Mouse (Mus musculus) liver, postnatal 0 days (tissue): Measurements from ENCODE around the gene Gm49711. TPM values are rescaled to one million over a fixed set of nuclear protein-coding genes. Genes with fewer than 3 reads are reported as not detected.

Experiments used
- ATAC-seq: fragments of 200-750 bp; cut with Nextera tagmentation; 2 replicates; pipeline ENCODE4 v1.8.0; 2017; ENCODE audit warnings: mild to moderate bottlenecking, moderate library complexity
- DNase-seq: peaks from one replicate; pipeline ENCODE4 v3.0.0-alpha.2; 2016
- H3K27ac ChIP-seq: fragments of 300-500 bp; sonication (generic); 2 replicates; pipeline ENCODE4 v1.5.1; 2014; ENCODE audit warnings: antibody characterized with exemption, moderate library complexity, mild to moderate bottlenecking, low read depth
- H3K27me3 ChIP-seq: fragments of 300-500 bp; sonication (generic); 2 replicates; pipeline ENCODE4 v1.6.1; 2014; ENCODE audit warnings: low read length, control low read depth, mixed read lengths; ENCODE audit not compliant: insufficient read depth
- H3K36me3 ChIP-seq: fragments of 300-500 bp; sonication (generic); replicated peaks from 2 replicates; pipeline ENCODE4 v1.6.1; 2014; ENCODE audit warnings: mild to moderate bottlenecking, control low read depth, low read length, moderate library complexity, mixed read lengths; ENCODE audit not compliant: insufficient read depth
- H3K4me1 ChIP-seq: fragments of 300-500 bp; sonication (generic); 2 replicates; pipeline ENCODE4 v1.6.1; 2014; ENCODE audit warnings: antibody characterized with exemption, mild to moderate bottlenecking, control low read depth; ENCODE audit not compliant: insufficient read depth
- H3K4me2 ChIP-seq: fragments of 300-500 bp; sonication (generic); 2 replicates; pipeline ENCODE4 v1.6.1; 2014; ENCODE audit warnings: low read depth, mild to moderate bottlenecking, low read length, moderate library complexity, mixed read lengths
- H3K4me3 ChIP-seq: fragments of 300-500 bp; sonication (generic); 2 replicates; pipeline ENCODE4 v1.5.1; 2014; ENCODE audit warnings: low read depth, low read length
- H3K9ac ChIP-seq: fragments of 300-500 bp; sonication (generic); replicated peaks from 2 replicates; pipeline ENCODE4 v1.6.1; 2014; ENCODE audit warnings: mild to moderate bottlenecking, moderate library complexity
- H3K9me3 ChIP-seq: fragments of 300-500 bp; sonication (generic); 2 replicates; pipeline ENCODE4 v1.6.1; 2016; ENCODE audit warnings: mild to moderate bottlenecking, control low read depth, low read length, mixed read lengths
- CTCF ChIP-seq: sonication (generic); IDR thresholded peaks from 2 replicates; pipeline ENCODE4 v1.5.1; 2016; ENCODE audit warnings: antibody characterized with exemption, low read depth
- EP300 ChIP-seq: IDR thresholded peaks from 2 replicates; pipeline ENCODE4 v1.6.1; 2016; ENCODE audit warnings: antibody characterized with exemption, low read depth, mild to moderate bottlenecking
- WGBS: fragments of 180-500 bp; shearing (Covaris S2); extraction: QIAGEN DNeasy Blood & Tissue Kit; methylation state at CpG from one replicate; pipeline ENCODE4 v1.1.7; 2014; ENCODE audit not compliant: insufficient replicate concordance; 5-methylcytosine and 5-hydroxymethylcytosine counted together
- polyA plus RNA-seq: library from polyadenylated mRNA; unstranded; fragments of >200 nt; fragmentation: Nextera tagmentation; extraction: Ambion mirVana; gene quantifications from 2 replicates; pipeline ENCODE4 v1.2.1, GENCODE M21; 2015

The Gm49711 gene
- polyA plus RNA-seq, 1 experiment from 2014 or later: not detected

GRCm38 (mm10) chr16:92083771-92084453, 25.8 kb downstream of the Gm49711 start:
- DNase-seq: no peak
- Histone ChIP-seq H3K27me3 (no peaks in the 10 kb centered on the region), H3K4me2 (no peak overlapping the region), H3K4me3 (no peak overlapping the region), H3K9me3 (no peaks in the 10 kb centered on the region), H3K36me3 (no peaks in the 10 kb centered on the region), H3K9ac (no peak overlapping the region), H3K4me1 (peaks cover 6% of the 10 kb centered on the region), H3K27ac (no peak overlapping the region)
- no peak for TF ChIP-seq CTCF
- TF ChIP-seq EP300: no peak
- ATAC-seq: no peak
- WGBS: 81% methylated on average over 10 of the region's 10 CpGs

DNA sequence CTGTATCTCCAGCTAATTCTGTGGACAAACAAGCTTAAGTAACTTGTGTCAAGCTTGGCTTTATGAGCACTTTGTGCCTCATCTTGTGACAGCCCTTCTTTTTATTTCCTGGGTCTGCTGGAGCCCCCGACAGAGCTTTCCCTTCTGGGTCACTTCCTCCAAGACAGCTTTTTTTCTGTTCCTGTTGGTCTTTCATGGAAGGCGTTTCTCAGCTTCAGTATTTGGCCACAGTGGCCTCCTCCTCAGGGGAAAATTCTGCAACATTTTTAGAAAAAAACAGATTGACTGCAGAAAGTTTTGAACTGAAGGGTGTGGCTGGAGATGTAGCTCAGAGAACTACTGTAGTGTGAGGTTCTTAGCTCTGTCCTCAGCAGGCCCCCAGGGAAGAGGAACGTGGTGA, 31.1 kb downstream of the Gm49711 start:
- no peak overlapping the region for H3K9ac ChIP-seq
- no peak overlapping the region; the same call in 1 of the 2 replicates for H3K27ac ChIP-seq
- H3K4me3 ChIP-seq: no peak overlapping the region
- H3K36me3 ChIP-seq: no peaks in the 10 kb centered on the region
- no peak for ATAC-seq
- no peak overlapping the region for H3K4me2 ChIP-seq
- 40% methylated on average over 3 of the region's 3 CpGs for WGBS
- no peaks in the 10 kb centered on the region for H3K9me3 ChIP-seq
- no peak for DNase-seq
- no peak for TF ChIP-seq CTCF
- no peak for TF ChIP-seq EP300
- H3K4me1 ChIP-seq: peaks cover 13% of the 10 kb centered on the region
- no peaks in the 10 kb centered on the region for H3K27me3 ChIP-seq

GRCm38 (mm10) chr16:92091876-92092275, 33.8 kb downstream of the Gm49711 start:
- 77% methylated on average over 5 of the region's 5 CpGs for WGBS
- Histone ChIP-seq H3K9me3 (no peaks in the 10 kb centered on the region), H3K4me2 (no peak overlapping the region), H3K9ac (no peak overlapping the region), H3K27ac (no peak overlapping the region), H3K36me3 (no peaks in the 10 kb centered on the region), H3K4me1 (peaks cover 9% of the 10 kb centered on the region), H3K27me3 (no peaks in the 10 kb centered on the region), H3K4me3 (no peak overlapping the region)
- TF ChIP-seq EP300 (no peak), CTCF (no peak)
- DNase-seq (no peak), ATAC-seq (no peak)

- H3K4me1 ChIP-seq: no peaks in the 10 kb centered on the region
- TF ChIP-seq EP300 (no peak), CTCF (no peak)
- no peak overlapping the region for H3K9ac ChIP-seq
- H3K9me3 ChIP-seq: no peaks in the 10 kb centered on the region
- ATAC-seq (no peak), DNase-seq (no peak)
- H3K27ac ChIP-seq: no peak overlapping the region
- H3K27me3 ChIP-seq: no peaks in the 10 kb centered on the region
- peaks cover 2% of the 10 kb centered on the region; the same call in 1 of the 2 replicates for H3K36me3 ChIP-seq
- no peak overlapping the region for H3K4me2 ChIP-seq
- WGBS: 81% methylated on average over 10 of the region's 10 CpGs
- no peak overlapping the region for H3K4me3 ChIP-seq
These were observed 40.4 kb downstream of the Gm49711 start for GRCm38 (mm10) chr16:92098351-92099051.

- no peak overlapping the region for H3K4me2 ChIP-seq
- H3K4me1 ChIP-seq: no peaks in the 10 kb centered on the region
- ATAC-seq (no peak), DNase-seq (no peak)
- H3K9me3 ChIP-seq: no peaks in the 10 kb centered on the region
- TF ChIP-seq EP300 (no peak), CTCF (no peak)
- H3K27me3 ChIP-seq: no peaks in the 10 kb centered on the region
- H3K9ac ChIP-seq: no peak overlapping the region
- H3K27ac ChIP-seq: no peak overlapping the region
- no peak overlapping the region for H3K4me3 ChIP-seq
- H3K36me3 ChIP-seq: peaks cover 2% of the 10 kb centered on the region; the same call in 1 of the 2 replicates
- WGBS: 82% methylated on average over 16 of the region's 16 CpGs
These were observed 41.5 kb downstream of the Gm49711 start for GRCm38 (mm10) chr16:92099598-92099997.

DNA sequence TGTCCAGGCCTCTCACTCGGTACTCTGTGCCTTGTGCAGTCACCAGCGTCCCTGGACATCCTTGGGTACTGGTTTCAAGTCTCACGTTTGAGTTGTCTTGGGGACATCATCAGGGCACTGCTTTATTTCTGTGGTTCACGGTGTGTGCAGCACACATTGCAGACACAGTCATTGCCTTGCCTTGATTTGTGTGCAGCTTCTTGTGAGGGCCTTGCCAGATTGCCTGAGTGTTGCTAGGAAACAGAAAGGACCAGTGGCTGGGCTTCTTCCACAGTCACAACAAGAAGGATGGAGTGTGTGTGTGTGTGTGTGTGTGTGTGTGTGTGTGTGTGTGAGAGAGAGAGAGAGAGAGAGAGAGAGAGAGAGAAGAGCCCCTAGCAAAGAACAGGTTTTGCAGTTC, 42.0 kb downstream of the Gm49711 start:
- DNase-seq: no peak
- Histone ChIP-seq H3K27ac (no peak overlapping the region), H3K4me2 (no peak overlapping the region), H3K27me3 (no peaks in the 10 kb centered on the region), H3K9me3 (no peaks in the 10 kb centered on the region), H3K4me1 (no peaks in the 10 kb centered on the region), H3K9ac (no peak overlapping the region), H3K4me3 (no peak overlapping the region), H3K36me3 (peaks cover 2% of the 10 kb centered on the region; the same call in 1 of the 2 replicates)
- WGBS: 82% methylated on average over 4 of the region's 4 CpGs
- no peak for ATAC-seq
- TF ChIP-seq CTCF (no peak), EP300 (no peak)
